Mouse (Mus musculus): Measurements from ENCODE around the gene Sdk1. TPM values are rescaled to one million over a fixed set of nuclear protein-coding genes. Genes with fewer than 3 reads are reported as not detected.

Sdk1 gene
- total and polyA plus RNA-seq, 2 experiments from 2014 or later: 1.5 to 13.6 TPM

DNA sequence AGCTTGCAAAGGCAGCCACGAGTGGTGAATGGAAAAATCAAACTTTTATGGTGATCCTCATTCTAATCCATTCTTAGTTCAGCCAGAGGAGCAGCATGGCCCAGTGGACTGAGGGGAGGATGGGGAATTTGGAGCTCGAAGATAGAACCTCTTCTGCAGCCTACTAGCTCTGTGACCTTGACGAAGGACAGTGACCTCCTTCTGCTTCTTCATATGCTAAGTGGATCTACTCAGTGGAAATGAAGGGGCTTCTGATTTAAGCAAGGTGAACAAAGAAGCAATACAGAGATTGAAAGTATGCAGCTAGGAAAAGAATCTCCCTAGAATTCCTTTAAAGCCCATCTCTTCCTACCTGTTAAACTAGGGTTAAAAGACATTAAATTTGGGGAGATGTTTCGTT, 152.6 kb downstream of the Sdk1 start:
- Histone ChIP-seq H3K27ac (ENCODE audit: low read depth, low read length) (no peak overlapping the region), H3K4me2 (ENCODE audit: low read depth) (no peak overlapping the region), H3K4me3 (ENCODE audit: low read depth, low read length) (no peak overlapping the region), H3K9ac (no peak overlapping the region), H3K4me1 (ENCODE audit: insufficient read depth) (no peaks in the 10 kb centered on the region), H3K36me3 (ENCODE audit: insufficient read depth) (no peaks in the 10 kb centered on the region), H3K9me3 (ENCODE audit: low read length) (no peaks in the 10 kb centered on the region), H3K27me3 (ENCODE audit: insufficient read depth, low read length) (no peaks in the 10 kb centered on the region)
- no peak for TF ChIP-seq CTCF (IDR thresholded peaks at IDR 0.05; ENCODE audit: low read depth)
- ATAC-seq (no peak), DNase-seq (no peak)
- WGBS: 74% methylated on average over 4 of the region's 4 CpGs

GRCm38 (mm10) chr5:141394586-141394985, 153.3 kb downstream of the Sdk1 start:
- DNase-seq: no peak
- WGBS: 88% methylated on average over 8 of the region's 8 CpGs
- H3K36me3 ChIP-seq (ENCODE audit: insufficient read depth): no peaks in the 10 kb centered on the region

DNA sequence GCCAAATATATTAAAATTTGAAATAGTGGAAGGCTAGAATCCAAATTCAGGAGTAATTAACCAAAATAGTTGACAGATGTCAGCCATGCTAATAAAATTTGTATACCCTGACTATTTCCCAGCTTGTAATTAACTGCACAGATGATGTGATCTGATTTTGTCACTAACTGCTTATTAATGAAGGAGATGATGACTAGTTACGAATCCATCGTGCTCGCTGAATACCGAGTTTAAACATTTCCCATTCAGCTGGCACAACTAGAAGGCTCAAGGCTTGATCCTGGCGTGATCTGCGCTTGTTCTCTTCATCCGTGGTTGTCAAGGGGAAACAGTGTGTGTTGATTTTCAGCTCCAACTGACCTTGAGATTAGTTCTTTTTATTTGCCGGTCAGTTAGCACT, 162.5 kb downstream of the Sdk1 start:
- peak; percentile 32 for DNase-seq
- H3K36me3 ChIP-seq (ENCODE audit: insufficient read depth): no peaks in the 10 kb centered on the region
- ATAC-seq: no peak
- no peaks in the 10 kb centered on the region for H3K9me3 ChIP-seq (ENCODE audit: low read length)
- no peak overlapping the region for H3K27ac ChIP-seq (ENCODE audit: low read depth, low read length)
- no peak overlapping the region for H3K9ac ChIP-seq
- no peaks in the 10 kb centered on the region for H3K27me3 ChIP-seq (ENCODE audit: insufficient read depth, low read length)
- no peak overlapping the region for H3K4me3 ChIP-seq (ENCODE audit: low read depth, low read length)
- WGBS: 19% methylated on average over 8 of the region's 8 CpGs
- H3K4me2 ChIP-seq (ENCODE audit: low read depth): no peak overlapping the region
- no peak for TF ChIP-seq CTCF (IDR thresholded peaks at IDR 0.05; ENCODE audit: low read depth)
- peaks cover 8% of the 10 kb centered on the region for H3K4me1 ChIP-seq (ENCODE audit: insufficient read depth)

More at GRCm38 (mm10) chr5:141394586-141394985, 153.3 kb downstream of the Sdk1 start:
- H3K4me1 ChIP-seq (ENCODE audit: insufficient read depth): no peaks in the 10 kb centered on the region
- no peak overlapping the region for H3K4me3 ChIP-seq (ENCODE audit: low read depth, low read length)
- H3K27ac ChIP-seq (ENCODE audit: low read depth, low read length): no peak overlapping the region
- no peaks in the 10 kb centered on the region for H3K27me3 ChIP-seq (ENCODE audit: insufficient read depth, low read length)
- H3K9me3 ChIP-seq (ENCODE audit: low read length): no peaks in the 10 kb centered on the region
- ATAC-seq: no peak
- no peak overlapping the region for H3K4me2 ChIP-seq (ENCODE audit: low read depth)
- TF ChIP-seq CTCF (IDR thresholded peaks at IDR 0.05; ENCODE audit: low read depth): no peak
- no peak overlapping the region for H3K9ac ChIP-seq

DNA sequence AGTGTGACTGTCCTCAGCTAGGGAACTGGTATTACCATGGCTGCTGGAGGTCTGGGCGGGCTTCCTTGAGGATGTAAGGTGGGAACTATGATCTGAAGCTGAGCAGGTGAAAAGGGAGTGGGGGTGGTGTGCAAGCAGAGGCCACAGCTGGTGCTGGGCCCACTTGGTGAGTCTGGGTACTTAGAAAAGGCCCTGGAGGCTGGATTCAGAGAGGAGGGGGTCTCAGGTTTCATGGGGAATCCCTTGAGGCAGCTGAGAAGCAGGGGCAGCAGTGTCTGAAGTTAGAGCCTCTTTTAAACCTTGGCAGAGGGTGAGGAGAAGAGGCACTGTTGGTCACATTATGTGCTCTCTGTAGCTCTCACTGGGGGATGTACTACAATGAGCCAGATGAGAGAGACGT, 163.4 kb downstream of the Sdk1 start:
- WGBS: 33% methylated on average over 2 of the region's 2 CpGs
- no peak for ATAC-seq

GRCm38 (mm10) chr5:141406926-141407325, 165.6 kb downstream of the Sdk1 start:
- 65% methylated on average over 7 of the region's 7 CpGs for WGBS
- H3K4me3 ChIP-seq (ENCODE audit: low read depth, low read length): no peak overlapping the region
- ATAC-seq (no peak), DNase-seq (no peak)
- H3K4me1 ChIP-seq (ENCODE audit: insufficient read depth): peaks cover 8% of the 10 kb centered on the region
- H3K9me3 ChIP-seq (ENCODE audit: low read length): no peaks in the 10 kb centered on the region
- TF ChIP-seq CTCF (IDR thresholded peaks at IDR 0.05; ENCODE audit: low read depth): no peak
- H3K9ac ChIP-seq: no peak overlapping the region
- no peak overlapping the region for H3K4me2 ChIP-seq (ENCODE audit: low read depth)
- H3K36me3 ChIP-seq (ENCODE audit: insufficient read depth): no peaks in the 10 kb centered on the region
- H3K27me3 ChIP-seq (ENCODE audit: insufficient read depth, low read length): no peaks in the 10 kb centered on the region
- H3K27ac ChIP-seq (ENCODE audit: low read depth, low read length): no peak overlapping the region

More for the DNA sequence above, 163.4 kb downstream of the Sdk1 start:
- TF ChIP-seq CTCF (IDR thresholded peaks at IDR 0.05; ENCODE audit: low read depth): no peak
- H3K9ac ChIP-seq: no peak overlapping the region
- H3K27ac ChIP-seq (ENCODE audit: low read depth, low read length): no peak overlapping the region
- H3K36me3 ChIP-seq (ENCODE audit: insufficient read depth): no peaks in the 10 kb centered on the region
- H3K4me1 ChIP-seq (ENCODE audit: insufficient read depth): peaks cover 8% of the 10 kb centered on the region
- H3K27me3 ChIP-seq (ENCODE audit: insufficient read depth, low read length): no peaks in the 10 kb centered on the region
- H3K4me2 ChIP-seq (ENCODE audit: low read depth): no peak overlapping the region
- H3K9me3 ChIP-seq (ENCODE audit: low read length): no peaks in the 10 kb centered on the region
- H3K4me3 ChIP-seq (ENCODE audit: low read depth, low read length): no peak overlapping the region
- DNase-seq: no peak

DNA sequence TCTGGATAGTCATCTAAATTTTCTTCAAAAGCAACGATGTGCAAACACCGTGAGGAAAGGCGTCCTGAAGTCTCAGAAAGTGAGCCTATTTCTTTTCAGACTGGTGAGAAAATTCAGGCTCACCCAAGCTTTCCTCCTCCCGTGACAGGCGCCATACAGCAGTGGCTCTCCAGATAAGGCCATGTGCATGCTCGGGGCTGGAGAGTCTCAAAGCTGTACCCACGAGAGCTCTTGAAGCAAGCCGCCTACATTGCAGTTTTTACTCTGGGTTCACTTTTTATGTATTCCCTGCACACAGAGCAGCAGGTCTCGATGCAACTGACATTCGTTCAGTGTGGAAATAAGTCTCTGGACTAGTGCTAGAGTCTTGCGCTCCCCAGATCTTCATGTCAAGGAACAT, 171.7 kb downstream of the Sdk1 start:
- Histone ChIP-seq H3K27me3 (ENCODE audit: insufficient read depth, low read length) (no peaks in the 10 kb centered on the region), H3K4me1 (ENCODE audit: insufficient read depth) (no peaks in the 10 kb centered on the region), H3K36me3 (ENCODE audit: insufficient read depth) (no peaks in the 10 kb centered on the region), H3K4me3 (ENCODE audit: low read depth, low read length) (no peak overlapping the region), H3K27ac (ENCODE audit: low read depth, low read length) (no peak overlapping the region), H3K4me2 (ENCODE audit: low read depth) (no peak overlapping the region), H3K9ac (no peak overlapping the region), H3K9me3 (ENCODE audit: low read length) (no peaks in the 10 kb centered on the region)
- WGBS: 71% methylated on average over 11 of the region's 11 CpGs
- DNase-seq (no peak), ATAC-seq (no peak)
- no peak for TF ChIP-seq CTCF (IDR thresholded peaks at IDR 0.05; ENCODE audit: low read depth)

DNA sequence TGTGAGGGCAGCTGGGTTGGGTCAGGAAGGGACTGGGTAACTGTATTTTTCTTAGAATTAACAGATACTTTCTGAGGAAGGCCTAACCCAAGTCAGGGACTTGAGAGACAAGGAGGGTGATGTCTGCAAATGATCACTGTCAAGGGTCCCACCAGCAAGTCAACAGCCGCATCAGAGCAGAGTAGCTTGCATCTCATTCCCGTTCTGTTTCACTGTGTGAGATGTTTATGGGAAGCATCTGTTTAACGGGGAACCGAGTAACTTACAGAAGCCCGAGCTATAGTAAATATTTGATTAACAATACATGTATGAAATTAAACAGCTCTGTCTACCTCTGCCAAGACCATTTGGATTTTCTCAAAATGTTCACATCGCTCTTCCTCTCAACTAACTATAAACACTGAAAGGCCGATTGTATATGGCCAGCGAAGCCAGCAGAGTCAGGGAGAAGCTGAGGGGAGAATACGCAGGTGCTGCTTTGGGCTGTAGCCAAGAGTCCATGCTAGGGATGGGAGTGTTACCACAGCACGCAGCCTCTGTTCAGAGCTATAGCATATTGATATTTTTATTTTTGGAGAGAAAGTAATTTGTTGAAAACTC, 174.5 kb downstream of the Sdk1 start:
- Histone ChIP-seq H3K4me2 (ENCODE audit: low read depth) (no peak overlapping the region), H3K9ac (no peak overlapping the region), H3K27ac (ENCODE audit: low read depth, low read length) (no peak overlapping the region), H3K4me3 (ENCODE audit: low read depth, low read length) (no peak overlapping the region), H3K36me3 (ENCODE audit: insufficient read depth) (no peaks in the 10 kb centered on the region), H3K27me3 (ENCODE audit: insufficient read depth, low read length) (no peaks in the 10 kb centered on the region), H3K4me1 (ENCODE audit: insufficient read depth) (no peaks in the 10 kb centered on the region), H3K9me3 (ENCODE audit: low read length) (no peaks in the 10 kb centered on the region)
- DNase-seq: no peak
- WGBS: 76% methylated on average over 10 of the region's 10 CpGs
- ATAC-seq: no peak
- TF ChIP-seq CTCF (IDR thresholded peaks at IDR 0.05; ENCODE audit: low read depth): no peak

Data from forebrain, postnatal 0 days (tissue).